Mouse (Mus musculus) lung, postnatal 0 days (tissue): Measurements from ENCODE around the gene Ifnar2. TPM values are rescaled to one million over a fixed set of nuclear protein-coding genes. Genes with fewer than 3 reads are reported as not detected.
A peak's percentile ranks its signal among the peaks of the same experiment; 100 is the strongest.

Experiments
- ATAC-seq: fragments of 200-750 bp; cut with Nextera tagmentation; 2 replicates; pipeline ENCODE4 v1.8.0; 2017; ENCODE audit warnings: moderate library complexity
- DNase-seq: peaks from one replicate; pipeline ENCODE4 v3.0.0-alpha.2; 2016; ENCODE audit warnings: low spot score
- H3K27ac ChIP-seq: fragments of 300-500 bp; sonication (generic); 2 replicates; pipeline ENCODE4 v1.5.1; 2014; ENCODE audit warnings: antibody characterized with exemption, mild to moderate bottlenecking, low read length, mixed read lengths
- H3K27me3 ChIP-seq: fragments of 300-500 bp; sonication (generic); replicated peaks from 2 replicates; pipeline ENCODE4 v1.6.1; 2014; ENCODE audit warnings: low read length, mixed read lengths; ENCODE audit not compliant: insufficient read depth
- H3K36me3 ChIP-seq: fragments of 300-500 bp; sonication (generic); 2 replicates; pipeline ENCODE4 v1.6.1; 2014; ENCODE audit warnings: low read length, mixed read lengths; ENCODE audit not compliant: insufficient read depth
- H3K4me1 ChIP-seq: fragments of 300-500 bp; sonication (generic); 2 replicates; pipeline ENCODE4 v1.6.1; 2014; ENCODE audit warnings: antibody characterized with exemption, low read depth, low read length, mixed read lengths; ENCODE audit not compliant: insufficient read depth
- H3K4me2 ChIP-seq: fragments of 300-500 bp; sonication (generic); replicated peaks from 2 replicates; pipeline ENCODE4 v1.6.1; 2014; ENCODE audit warnings: low read depth, mild to moderate bottlenecking, low read length, moderate library complexity, mixed read lengths
- H3K4me3 ChIP-seq: fragments of 300-500 bp; sonication (generic); 2 replicates; pipeline ENCODE4 v1.5.1; 2014; ENCODE audit warnings: low read depth, low read length
- H3K9ac ChIP-seq: fragments of 300-500 bp; sonication (generic); replicated peaks from 2 replicates; pipeline ENCODE4 v1.6.1; 2014; ENCODE audit warnings: low read depth, mild to moderate bottlenecking
- H3K9me3 ChIP-seq: fragments of 300-500 bp; sonication (generic); 2 replicates; pipeline ENCODE4 v1.6.1; 2016; ENCODE audit warnings: low read length, mixed read lengths
- CTCF ChIP-seq: IDR thresholded peaks from 2 replicates; pipeline ENCODE4 v1.5.1; 2016; ENCODE audit warnings: antibody characterized with exemption, mild to moderate bottlenecking
- EP300 ChIP-seq: IDR thresholded peaks from 2 replicates; pipeline ENCODE4 v1.6.1; 2016; ENCODE audit warnings: antibody characterized with exemption, mild to moderate bottlenecking, control low read depth
- WGBS: fragments of 180-500 bp; shearing (Covaris S2); extraction: QIAGEN DNeasy Blood & Tissue Kit; methylation state at CpG from one replicate; pipeline ENCODE4 v1.1.7; 2014; 5-methylcytosine and 5-hydroxymethylcytosine counted together
- polyA plus RNA-seq: library from polyadenylated mRNA; unstranded; fragments of >200 nt; fragmentation: Nextera tagmentation; extraction: Ambion mirVana; gene quantifications from 2 replicates; pipeline ENCODE4 v1.2.1, GENCODE M21; 2015

Ifnar2 gene
- polyA plus RNA-seq, 1 experiment from 2014 or later = 104 TPM

GRCm38 (mm10) chr16:91348588-91349330 is 23.8 kb upstream of the Ifnar2 start:
- TF ChIP-seq EP300 (no peak), CTCF (no peak)
- Histone ChIP-seq H3K27ac (no peak overlapping the region), H3K4me3 (no peak overlapping the region), H3K4me1 (no peaks in the 10 kb centered on the region), H3K9ac (no peak overlapping the region), H3K4me2 (no peak overlapping the region), H3K36me3 (no peaks in the 10 kb centered on the region), H3K9me3 (no peaks in the 10 kb centered on the region), H3K27me3 (no peaks in the 10 kb centered on the region)
- no peak for DNase-seq
- no peak for ATAC-seq
- 78% methylated on average over 28 of the region's 28 CpGs for WGBS

GRCm38 (mm10) chr16:91352084-91352562 is 20.5 kb upstream of the Ifnar2 start:
- Histone ChIP-seq H3K9ac (no peak overlapping the region), H3K9me3 (no peaks in the 10 kb centered on the region), H3K27me3 (no peaks in the 10 kb centered on the region), H3K36me3 (no peaks in the 10 kb centered on the region), H3K4me3 (no peak overlapping the region), H3K4me2 (no peak overlapping the region), H3K4me1 (no peaks in the 10 kb centered on the region), H3K27ac (no peak overlapping the region)
- ATAC-seq (no peak), DNase-seq (peak; percentile 79)
- TF ChIP-seq EP300 = no peak
- TF ChIP-seq CTCF = peak; percentile 90
- 5% methylated on average over 7 of the region's 7 CpGs for WGBS

GRCm38 (mm10) chr16:91352749-91353148 is 19.8 kb upstream of the Ifnar2 start:
- Histone ChIP-seq H3K4me1 (no peaks in the 10 kb centered on the region), H3K9me3 (no peaks in the 10 kb centered on the region), H3K4me2 (no peak overlapping the region), H3K4me3 (no peak overlapping the region), H3K27me3 (no peaks in the 10 kb centered on the region), H3K36me3 (no peaks in the 10 kb centered on the region), H3K9ac (no peak overlapping the region), H3K27ac (no peak overlapping the region)
- ATAC-seq = peak; percentile 59
- peak; percentile 51 for DNase-seq
- WGBS = 48% methylated on average over 7 of the region's 7 CpGs
- no peak for TF ChIP-seq EP300

GRCm38 (mm10) chr16:91353177-91353576 is 19.4 kb upstream of the Ifnar2 start:
- H3K4me3 ChIP-seq = no peak overlapping the region
- H3K9me3 ChIP-seq = no peaks in the 10 kb centered on the region
- TF ChIP-seq CTCF (no peak), EP300 (no peak)
- no peaks in the 10 kb centered on the region for H3K36me3 ChIP-seq
- no peak overlapping the region for H3K27ac ChIP-seq
- WGBS = 74% methylated on average over 6 of the region's 6 CpGs
- no peak overlapping the region for H3K4me2 ChIP-seq
- no peak overlapping the region for H3K9ac ChIP-seq
- DNase-seq (no peak), ATAC-seq (no peak)
- no peaks in the 10 kb centered on the region for H3K4me1 ChIP-seq
- H3K27me3 ChIP-seq = no peaks in the 10 kb centered on the region

- Histone ChIP-seq H3K9ac (no peak overlapping the region), H3K27me3 (no peaks in the 10 kb centered on the region), H3K9me3 (no peaks in the 10 kb centered on the region), H3K4me1 (no peaks in the 10 kb centered on the region), H3K4me3 (no peak overlapping the region), H3K27ac (no peak overlapping the region), H3K36me3 (no peaks in the 10 kb centered on the region), H3K4me2 (no peak overlapping the region)
- DNase-seq (no peak), ATAC-seq (no peak)
- TF ChIP-seq CTCF (no peak), EP300 (no peak)
- 76% methylated on average over 5 of the region's 5 CpGs for WGBS
These were observed 18.9 kb upstream of the Ifnar2 start for GRCm38 (mm10) chr16:91353638-91354037.

- no peak overlapping the region for H3K9ac ChIP-seq
- no peaks in the 10 kb centered on the region for H3K27me3 ChIP-seq
- H3K4me3 ChIP-seq = no peak overlapping the region
- no peaks in the 10 kb centered on the region for H3K36me3 ChIP-seq
- 48% methylated on average over 4 of the region's 4 CpGs for WGBS
- ATAC-seq = peak; percentile 55
- H3K27ac ChIP-seq = no peak overlapping the region
- no peaks in the 10 kb centered on the region; the same call in 1 of the 2 replicates for H3K4me1 ChIP-seq
- TF ChIP-seq EP300 (no peak), CTCF (no peak)
- DNase-seq = peak; percentile 52
- H3K9me3 ChIP-seq = no peaks in the 10 kb centered on the region
- no peak overlapping the region for H3K4me2 ChIP-seq
These were observed 18.0 kb upstream of the Ifnar2 start for GRCm38 (mm10) chr16:91354599-91354998.
